Mouse (Mus musculus): ENCODE data around the gene Ppp2r5c. TPM values are rescaled to one million over a fixed set of nuclear protein-coding genes. Genes with fewer than 3 reads are reported as not detected.

The Ppp2r5c gene
- polyA plus RNA-seq, 1 experiment from 2014 or later = 72.1 TPM

- POLR2A ChIA-PET = interaction anchor here (1.2 kb wide), 1 partner anchor 18 kb away, joined by 3 read pairs; no protein-coding TSS in a partner anchor
- in situ Hi-C loops (cut with MboI; ENCODE audit: low pct_unique_long_range_greater_than_20kb) = no loop called here
- CTCF ChIA-PET = interaction anchor here (0.9 kb wide), 1 partner anchor 94 kb away, joined by 4 read pairs; the partner anchor contains the start of gene Hsp90aa1
- H3K27me3 ChIP-seq = no peaks in the 10 kb centered on the region
- peak; percentile 85 for ATAC-seq
- DNase-seq (ENCODE audit: low read depth, low spot score) = no peak
- no peak for TF ChIP-seq CTCF (IDR thresholded peaks at IDR 0.05)
Measured at GRCm38 (mm10) chr12:110608460-110609152, 161.7 kb downstream of the Ppp2r5c start.

- ChIA-PET CTCF (no interaction called here), POLR2A (interaction anchor here (1.0 to 1.2 kb wide), 2 partner anchors 18 to 28 kb away, joined by 3 read pairs; no protein-coding TSS in a partner anchor)
- in situ Hi-C loops (cut with MboI; ENCODE audit: low pct_unique_long_range_greater_than_20kb) = no loop called here
- ATAC-seq = no peak
- H3K27me3 ChIP-seq = no peaks in the 10 kb centered on the region
- TF ChIP-seq CTCF (IDR thresholded peaks at IDR 0.05) = no peak
- no peak for DNase-seq (ENCODE audit: low read depth, low spot score)
Measured at GRCm38 (mm10) chr12:110609153-110609497, 162.2 kb downstream of the Ppp2r5c start.

GRCm38 (mm10) chr12:110610713-110611112, 163.8 kb downstream of the Ppp2r5c start:
- ATAC-seq (no peak), DNase-seq (ENCODE audit: low read depth, low spot score) (no peak)
- in situ Hi-C loops (cut with MboI; ENCODE audit: low pct_unique_long_range_greater_than_20kb) = no loop called here
- H3K27me3 ChIP-seq = no peaks in the 10 kb centered on the region
- ChIA-PET POLR2A (interaction anchor here (0.6 kb wide), 1 partner anchor 24 kb away, joined by 3 read pairs; no protein-coding TSS in a partner anchor), CTCF (no interaction called here)
- no peak for TF ChIP-seq CTCF (IDR thresholded peaks at IDR 0.05)

GRCm38 (mm10) chr12:110630056-110630455, 183.1 kb downstream of the Ppp2r5c start:
- no peak for ATAC-seq
- in situ Hi-C loops (cut with MboI; ENCODE audit: low pct_unique_long_range_greater_than_20kb) = no loop called here
- no peak for TF ChIP-seq CTCF (IDR thresholded peaks at IDR 0.05)
- CTCF ChIA-PET = no interaction called here
- POLR2A ChIA-PET = no interaction called here
- DNase-seq (ENCODE audit: low read depth, low spot score) = no peak
- H3K27me3 ChIP-seq = no peaks in the 10 kb centered on the region

Other genes starting within 250 kb of the Ppp2r5c start
- gene Dio3, start 168.1 kb upstream of the Ppp2r5c start, polyA plus RNA-seq (2021) = 23.8 TPM
- gene Dync1h1, start 154.3 kb downstream of the Ppp2r5c start, polyA plus RNA-seq (2021) = 188 TPM
- 0.12 TPM for gene 1700001K19Rik, start 235.5 kb downstream of the Ppp2r5c start, polyA plus RNA-seq (2021)